Mouse (Mus musculus) midbrain, embryonic 15.5 days (tissue): ENCODE measurements around the gene Atp1b4. TPM values are rescaled to one million over a fixed set of nuclear protein-coding genes. Genes with fewer than 3 reads are reported as not detected.
"Not testable (repeated sequence)": the region's sequence is repeated elsewhere in the genome, so short reads cannot be mapped to it uniquely, and the experiment has no call there.

Source experiments
- ATAC-seq: fragments of 200-750 bp; cut with Nextera tagmentation; replicated peaks from 2 replicates; pipeline ENCODE4 v1.8.0; 2017; ENCODE audit warnings: moderate TSS enrichment
- H3K27ac ChIP-seq: fragments of 300-500 bp; sonication (generic); 2 replicates; pipeline ENCODE4 v1.5.1; 2015; ENCODE audit warnings: mild to moderate bottlenecking, inconsistent platforms
- H3K27me3 ChIP-seq: fragments of 300-500 bp; sonication (generic); replicated peaks from 2 replicates; pipeline ENCODE4 v1.6.1; 2015; ENCODE audit warnings: inconsistent platforms
- H3K36me3 ChIP-seq: fragments of 300-500 bp; sonication (generic); replicated peaks from 2 replicates; pipeline ENCODE4 v1.6.1; 2015; ENCODE audit warnings: inconsistent platforms
- H3K4me1 ChIP-seq: fragments of 300-500 bp; sonication (generic); 2 replicates; pipeline ENCODE4 v1.6.1; 2015; ENCODE audit warnings: inconsistent platforms
- H3K4me2 ChIP-seq: fragments of 300-500 bp; sonication (generic); 2 replicates; pipeline ENCODE4 v1.6.1; 2015; ENCODE audit warnings: inconsistent platforms, mild to moderate bottlenecking, moderate library complexity
- H3K4me3 ChIP-seq: fragments of 300-500 bp; sonication (generic); 2 replicates; pipeline ENCODE4 v1.5.1; 2015; ENCODE audit warnings: mild to moderate bottlenecking, inconsistent platforms
- H3K9ac ChIP-seq: fragments of 300-500 bp; sonication (generic); 2 replicates; pipeline ENCODE4 v1.6.1; 2015; ENCODE audit warnings: mild to moderate bottlenecking, inconsistent platforms
- H3K9me3 ChIP-seq: fragments of 300-500 bp; sonication (generic); 2 replicates; pipeline ENCODE4 v1.6.1; 2016; ENCODE audit warnings: inconsistent platforms
- WGBS: fragments of 180-500 bp; shearing (Covaris S2); methylation state at CpG from one replicate; pipeline ENCODE4 v1.1.7; 2015; ENCODE audit warnings: mixed read lengths; 5-methylcytosine and 5-hydroxymethylcytosine counted together
- polyA plus RNA-seq: library from polyadenylated mRNA; unstranded; fragments of >200 nt; fragmentation: Nextera tagmentation; extraction: Ambion mirVana; gene quantifications from 2 replicates; pipeline ENCODE4 v1.2.1, GENCODE M21; 2015

Atp1b4 gene
- not detected in 2 replicates for polyA plus RNA-seq

GRCm38 (mm10) chrX:38315884-38316283 lies at the start of gene Atp1b4:
Gene Atp1b4, plus strand, starts transcription at chrX:38316184.
- no peak within 1 kb of the TSS for H3K4me3 ChIP-seq
- no peaks in the 10 kb centered on the region for H3K9me3 ChIP-seq
- H3K36me3 ChIP-seq, result no peaks in the 10 kb centered on the region
- H3K9ac ChIP-seq, result no peak within 1 kb of the TSS
- peaks cover 7% of the 10 kb centered on the region; the same call in 1 of the 2 replicates for H3K4me1 ChIP-seq
- no peak within 1 kb of the TSS for H3K4me2 ChIP-seq
- no peak for ATAC-seq
- no peak within 1 kb of the TSS for H3K27ac ChIP-seq
- no peaks in the 10 kb centered on the region for H3K27me3 ChIP-seq
- 93% methylated on average over 8 of the region's 8 CpGs for WGBS

GRCm38 (mm10) chrX:38308597-38308996 lies 7.4 kb upstream of the Atp1b4 start:
- H3K36me3 ChIP-seq, result no peaks in the 10 kb centered on the region
- WGBS, result 73% methylated on average over 4 of the region's 4 CpGs
- no peak overlapping the region for H3K9ac ChIP-seq
- no peak for ATAC-seq
- H3K27me3 ChIP-seq, result no peaks in the 10 kb centered on the region
- H3K4me2 ChIP-seq, result no peak overlapping the region
- H3K4me1 ChIP-seq, result peaks cover 3% of the 10 kb centered on the region; the same call in 1 of the 2 replicates
- H3K9me3 ChIP-seq, result no peaks in the 10 kb centered on the region
- H3K4me3 ChIP-seq, result no peak overlapping the region
- H3K27ac ChIP-seq, result no peak overlapping the region

- H3K9me3 ChIP-seq, result no peaks in the 10 kb centered on the region
- H3K36me3 ChIP-seq, result no peaks in the 10 kb centered on the region
- WGBS, result 86% methylated on average over 2 of the region's 2 CpGs
- ATAC-seq, result no peak
- H3K4me1 ChIP-seq, result peaks cover 7% of the 10 kb centered on the region; the same call in 1 of the 2 replicates
- H3K27me3 ChIP-seq, result no peaks in the 10 kb centered on the region
- no peak overlapping the region for H3K4me2 ChIP-seq
- H3K9ac ChIP-seq, result no peak overlapping the region
- H3K4me3 ChIP-seq, result no peak overlapping the region
- H3K27ac ChIP-seq, result no peak overlapping the region
Observed at GRCm38 (mm10) chrX:38311054-38311453, 4.9 kb upstream of the Atp1b4 start.

GRCm38 (mm10) chrX:38312910-38313625 lies 2.9 kb upstream of the Atp1b4 start:
- Histone ChIP-seq H3K4me2 (no peak overlapping the region), H3K9ac (no peak overlapping the region), H3K9me3 (no peaks in the 10 kb centered on the region), H3K4me1 (peaks cover 7% of the 10 kb centered on the region; the same call in 1 of the 2 replicates), H3K4me3 (no peak overlapping the region), H3K27ac (peak overlapping the region; percentile 65), H3K36me3 (no peaks in the 10 kb centered on the region), H3K27me3 (no peaks in the 10 kb centered on the region)
- 44% methylated on average over 9 of the region's 9 CpGs for WGBS
- ATAC-seq, result peak; percentile 97

- peaks cover 7% of the 10 kb centered on the region; the same call in 1 of the 2 replicates for H3K4me1 ChIP-seq
- H3K27ac ChIP-seq, result peak overlapping the region; percentile 65
- no peak overlapping the region for H3K4me3 ChIP-seq
- peak; percentile 51 for ATAC-seq
- no peaks in the 10 kb centered on the region for H3K9me3 ChIP-seq
- no peaks in the 10 kb centered on the region for H3K36me3 ChIP-seq
- H3K4me2 ChIP-seq, result no peak overlapping the region
- no peaks in the 10 kb centered on the region for H3K27me3 ChIP-seq
- no peak overlapping the region for H3K9ac ChIP-seq
- WGBS, result 58% methylated on average over 6 of the region's 6 CpGs
Observed at GRCm38 (mm10) chrX:38313626-38314210, 2.3 kb upstream of the Atp1b4 start.

- Histone ChIP-seq H3K4me3 (no peak overlapping the region), H3K36me3 (no peaks in the 10 kb centered on the region), H3K9me3 (no peaks in the 10 kb centered on the region), H3K27ac (no peak overlapping the region), H3K27me3 (no peaks in the 10 kb centered on the region), H3K4me1 (no peaks in the 10 kb centered on the region), H3K9ac (no peak overlapping the region), H3K4me2 (no peak overlapping the region)
- ATAC-seq, result 0 out of 2 replicates have a peak, but pooled peaks have one; percentile 20
- WGBS, result 76% methylated on average over 4 of the region's 4 CpGs
Observed at GRCm38 (mm10) chrX:38330695-38331406, 14.9 kb downstream of the Atp1b4 start.

- H3K9me3 ChIP-seq, result no peaks in the 10 kb centered on the region
- H3K4me3 ChIP-seq, result no peak overlapping the region
- no peaks in the 10 kb centered on the region for H3K4me1 ChIP-seq
- H3K27me3 ChIP-seq, result no peaks in the 10 kb centered on the region
- no peaks in the 10 kb centered on the region for H3K36me3 ChIP-seq
- no peak overlapping the region for H3K27ac ChIP-seq
- 63% methylated on average over 8 of the region's 8 CpGs for WGBS
- no peak for ATAC-seq
- no peak overlapping the region for H3K4me2 ChIP-seq
- no peak overlapping the region for H3K9ac ChIP-seq
Observed at GRCm38 (mm10) chrX:38334329-38335279, 18.6 kb downstream of the Atp1b4 start.

GRCm38 (mm10) chrX:38362016-38362415 lies 46.0 kb downstream of the Atp1b4 start:
- Histone ChIP-seq H3K36me3 (no peaks in the 10 kb centered on the region), H3K4me1 (no peaks in the 10 kb centered on the region), H3K27me3 (no peaks in the 10 kb centered on the region), H3K9ac (no peak overlapping the region), H3K27ac (no peak overlapping the region), H3K9me3 (no peaks in the 10 kb centered on the region), H3K4me2 (no peak overlapping the region), H3K4me3 (no peak overlapping the region)
- WGBS, result 76% methylated on average over 8 of the region's 8 CpGs
- ATAC-seq, result no peak

- H3K4me3 ChIP-seq, H3K27ac ChIP-seq, H3K4me1 ChIP-seq, H3K27me3 ChIP-seq, H3K9me3 ChIP-seq, H3K9ac ChIP-seq, H3K4me2 ChIP-seq, H3K36me3 ChIP-seq, ATAC-seq: not testable (repeated sequence)
- 42% methylated on average over 1 of the region's 1 CpGs for WGBS
Observed at GRCm38 (mm10) chrX:38364621-38365020, 48.6 kb downstream of the Atp1b4 start.

- H3K27ac ChIP-seq, H3K4me3 ChIP-seq, H3K9me3 ChIP-seq, H3K9ac ChIP-seq, ATAC-seq, H3K36me3 ChIP-seq, H3K4me1 ChIP-seq, H3K4me2 ChIP-seq, H3K27me3 ChIP-seq: not testable (repeated sequence)
- 78% methylated on average over 1 of the region's 1 CpGs for WGBS
Observed at GRCm38 (mm10) chrX:38373169-38373568, 57.2 kb downstream of the Atp1b4 start.
